Mouse (Mus musculus) adrenal gland, adult (tissue): ENCODE measurements at regions not wholly inside any gene's neighbourhood (a gene's known extent, or its start where the extent isn't known, plus 50 kb on each side); places are given as distances from the start of the nearest gene placed in this dataset.
A peak's percentile ranks its signal among the peaks of the same experiment; 100 is the strongest.
"Not testable (repeated sequence)": the region's sequence is repeated elsewhere in the genome, so short reads cannot be mapped to it uniquely, and the experiment has no call there.

Experiments
- DNase-seq, 2 experiments: peaks; one replicate each; pipeline ENCODE4 v3.0.0; 2022 to 2023; ENCODE audit warnings: low spot score in 1 of 2; ENCODE audit not compliant: inconsistent age in 2 of 2

- DNase-seq = no peak
Measured at GRCm38 (mm10) chr1:4570730-4571129, 237.0 kb upstream of the Gm37988 start.

DNA sequence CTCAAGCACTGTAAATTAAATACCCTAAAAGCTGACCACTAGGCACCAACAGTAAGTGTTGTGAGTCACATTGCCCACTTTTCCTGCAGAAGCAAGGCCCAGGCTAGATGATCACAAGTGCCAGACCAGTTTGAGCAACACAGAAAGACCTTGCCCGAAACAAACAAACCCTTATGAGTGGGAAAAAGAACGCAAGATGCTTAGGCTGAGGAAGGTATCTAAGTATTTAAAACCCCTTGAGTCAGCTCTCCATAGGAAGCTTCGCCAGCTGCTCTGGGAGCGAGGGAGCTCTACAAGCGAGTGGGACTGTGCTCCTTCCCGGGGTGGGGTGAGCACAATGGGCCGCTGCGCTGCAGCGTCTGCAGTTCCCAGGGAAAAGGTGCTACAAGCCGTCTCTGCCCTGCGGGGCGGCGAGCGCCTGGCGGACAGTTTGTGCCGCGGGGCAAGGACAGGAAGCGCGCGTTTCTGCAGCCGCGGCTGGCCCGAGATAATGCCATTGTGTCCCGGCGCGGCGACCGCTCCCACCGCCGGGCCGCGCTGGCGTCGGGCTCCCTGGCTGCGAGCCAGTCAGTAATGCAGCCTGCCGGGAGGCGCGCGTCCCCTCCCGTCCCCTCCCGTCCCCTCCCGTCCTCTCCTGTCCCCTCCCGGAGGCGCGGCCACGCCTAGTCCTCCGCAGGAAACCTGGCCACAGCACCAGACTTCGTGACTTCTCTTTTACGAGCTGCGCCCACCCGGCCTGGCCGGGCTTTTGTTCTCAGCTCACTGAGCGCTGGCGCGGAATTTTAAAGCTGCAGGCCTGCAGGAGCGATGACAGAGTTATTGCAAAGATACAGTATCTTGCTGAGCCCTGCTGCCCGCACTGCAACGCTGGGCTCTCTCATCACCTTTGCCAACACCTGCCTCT lies 236.1 kb upstream of the Gm37988 start:
- peak; percentile 67 to 82 for DNase-seq

DNA sequence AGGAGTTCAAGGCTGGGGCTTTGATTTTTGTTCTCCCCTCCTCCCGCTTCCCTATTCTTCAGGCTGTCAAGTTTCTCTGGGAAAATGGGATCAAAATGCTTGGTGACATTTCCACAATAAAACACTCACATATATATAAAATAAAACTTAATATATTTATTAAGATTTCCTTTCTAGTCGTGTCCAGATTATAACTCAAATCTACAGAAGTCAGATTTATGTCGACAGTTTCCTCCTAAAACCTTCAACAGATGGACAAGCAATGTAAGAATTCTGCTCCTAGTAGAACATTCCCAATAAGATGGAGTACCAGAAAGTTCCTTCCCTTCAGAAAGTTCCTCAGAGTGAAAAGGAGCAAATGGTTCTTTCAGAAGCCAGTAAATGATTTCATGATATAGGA lies 235.4 kb upstream of the Gm37988 start:
- no peak for DNase-seq

DNA sequence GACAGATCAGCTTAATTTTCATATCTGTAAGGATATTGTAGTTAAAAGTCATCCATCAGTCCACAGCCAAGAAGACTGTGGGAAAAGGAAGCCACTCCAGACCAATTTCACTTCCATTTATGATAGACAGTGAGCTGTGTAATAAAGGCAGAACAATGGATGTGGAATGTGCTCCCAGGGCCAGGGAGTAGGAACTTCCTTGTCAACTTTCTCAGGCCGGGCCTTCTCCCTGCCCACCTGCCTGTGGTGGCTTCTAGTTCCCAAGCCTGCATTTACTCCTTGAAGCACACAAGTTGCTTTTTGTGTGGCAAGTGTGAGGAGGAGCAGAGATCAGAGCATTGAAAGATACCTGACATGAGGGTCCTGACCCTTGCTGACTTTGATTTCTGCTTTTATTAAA lies 233.6 kb upstream of the Gm37988 start:
- no peak for DNase-seq

GRCm38 (mm10) chr1:4576957-4577356 lies 230.7 kb upstream of the Gm37988 start:
- no peak for DNase-seq

DNA sequence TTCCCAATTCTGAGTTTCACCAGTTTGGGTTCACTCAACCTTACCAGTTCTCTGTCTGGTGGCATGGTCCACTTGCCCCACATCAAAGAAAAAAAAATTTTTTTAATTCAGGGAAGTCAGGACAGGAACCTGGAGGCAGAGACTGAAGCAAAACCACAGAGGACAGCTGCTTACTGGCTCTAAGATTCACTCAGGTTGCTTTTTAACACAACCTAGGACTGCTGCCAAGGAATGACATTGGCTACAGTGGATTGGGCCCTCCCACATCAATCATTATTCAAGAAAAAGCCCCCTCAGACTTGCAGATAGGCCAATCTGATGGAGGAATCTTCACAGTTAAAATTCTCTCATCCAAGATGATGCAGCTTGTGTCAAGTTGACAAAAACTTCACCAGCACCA lies 225.2 kb upstream of the Gm37988 start:
- no peak for DNase-seq

GRCm38 (mm10) chr1:4597856-4598255 lies 209.8 kb upstream of the Gm37988 start:
- no peak for DNase-seq

- no peak for DNase-seq
Measured at GRCm38 (mm10) chr1:4598425-4598824, 209.3 kb upstream of the Gm37988 start.

- peak in 1 of 2 experiments; percentile 66 for DNase-seq
Measured at GRCm38 (mm10) chr1:4602386-4602785, 205.3 kb upstream of the Gm37988 start.

- DNase-seq = no peak
Measured at GRCm38 (mm10) chr1:4608824-4609223, 198.9 kb upstream of the Gm37988 start.

- DNase-seq = no peak
Measured at GRCm38 (mm10) chr1:4613305-4613704, 194.4 kb upstream of the Gm37988 start.

- DNase-seq = no peak
Measured at GRCm38 (mm10) chr1:4615286-4615685, 192.4 kb upstream of the Gm37988 start.

GRCm38 (mm10) chr1:4617479-4617878 lies 190.2 kb upstream of the Gm37988 start:
- DNase-seq = peak; percentile 11 to 62

- peak; percentile 7 to 40 for DNase-seq
Measured at GRCm38 (mm10) chr1:4622408-4622807, 185.3 kb upstream of the Gm37988 start.

DNA sequence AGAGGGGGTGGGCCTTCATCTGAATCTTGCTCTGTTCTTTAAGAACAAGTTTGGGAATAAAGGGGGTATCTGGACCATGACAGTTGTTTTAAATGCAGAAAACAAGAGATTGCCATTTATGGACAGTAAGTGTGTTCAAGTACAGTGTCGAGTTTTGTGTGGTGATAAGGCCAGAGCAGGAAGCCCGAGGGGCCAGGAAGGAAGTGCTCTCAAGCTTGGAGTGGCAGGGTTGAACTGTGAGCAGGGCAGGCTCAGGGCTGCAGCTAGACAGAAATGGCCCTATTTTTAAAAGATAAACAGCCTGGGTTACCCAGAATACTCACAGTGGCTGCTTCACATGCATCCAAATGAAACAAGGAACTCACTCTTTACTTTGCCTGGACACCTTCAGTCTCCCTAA lies 184.4 kb upstream of the Gm37988 start:
- DNase-seq = peak; percentile 6 to 24

DNA sequence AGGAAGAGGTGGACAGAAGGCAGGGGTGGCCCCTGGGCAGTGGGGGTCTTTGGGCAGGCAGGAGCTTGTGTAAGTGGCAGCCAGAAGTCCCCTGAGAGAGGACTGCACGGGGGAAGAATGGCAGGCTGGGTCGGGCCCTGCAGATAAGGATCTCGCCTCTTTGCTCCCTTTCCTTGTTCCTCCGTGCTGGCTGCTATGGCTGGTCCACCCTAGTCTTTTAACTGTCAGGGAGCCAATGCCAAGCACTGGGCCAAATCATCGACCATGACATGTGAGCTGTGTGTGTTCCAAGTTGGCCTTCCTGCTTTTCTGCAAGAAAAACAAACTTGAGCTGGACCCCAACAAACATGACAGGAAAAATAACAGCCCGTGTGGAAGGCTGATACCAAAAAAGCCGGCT lies 153.8 kb upstream of the Gm37988 start:
- DNase-seq = peak; percentile 7 to 39

GRCm38 (mm10) chr1:4655252-4655651 lies 152.4 kb upstream of the Gm37988 start:
- DNase-seq = no peak

- no peak for DNase-seq
Measured at GRCm38 (mm10) chr1:4656883-4657282, 150.8 kb upstream of the Gm37988 start.

GRCm38 (mm10) chr1:4660081-4660480 lies 147.6 kb upstream of the Gm37988 start:
- DNase-seq = not testable (repeated sequence)

GRCm38 (mm10) chr1:4660616-4661015 lies 147.1 kb upstream of the Gm37988 start:
- DNase-seq = not testable (repeated sequence)

GRCm38 (mm10) chr1:4661761-4662160 lies 145.9 kb upstream of the Gm37988 start:
- DNase-seq = no peak

- peak; percentile 12 to 36 for DNase-seq
Measured at GRCm38 (mm10) chr1:4669732-4670131, 138.0 kb upstream of the Gm37988 start.
